Mouse (Mus musculus): ENCODE results near the gene Slc9a9.

DNA sequence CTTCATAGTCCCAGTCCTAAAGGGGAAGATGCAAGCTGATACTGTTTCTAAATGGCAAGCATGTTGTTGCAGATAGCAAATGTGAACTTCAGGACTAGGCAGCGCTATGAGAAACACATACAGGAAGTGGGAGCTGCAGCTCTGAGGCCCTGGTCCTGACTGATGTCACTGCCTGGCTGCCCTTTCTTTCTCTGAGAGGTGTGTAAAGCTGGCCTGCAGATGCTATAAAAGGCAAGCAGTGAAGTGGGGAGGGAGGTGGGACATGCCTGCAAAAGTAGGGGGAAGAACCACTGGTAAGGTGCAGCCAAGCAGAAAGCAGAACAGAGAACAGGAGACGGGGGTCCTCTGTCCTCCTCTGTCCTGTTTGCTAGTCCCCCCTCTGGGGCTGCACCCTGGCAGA is 285.9 kb downstream of the Slc9a9 start:
- no peak for TF ChIP-seq CTCF (IDR thresholded peaks at IDR 0.05; ENCODE audit: insufficient read depth, low read depth, low read length)
- no peak for TF ChIP-seq POLR2A (IDR thresholded peaks at IDR 0.05; ENCODE audit: insufficient read depth, low read depth, low read length)

Data from olfactory bulb, adult 2 months (tissue).